Mouse (Mus musculus): ENCODE measurements around the gene Gm10961.

The Gm10961 gene

DNA sequence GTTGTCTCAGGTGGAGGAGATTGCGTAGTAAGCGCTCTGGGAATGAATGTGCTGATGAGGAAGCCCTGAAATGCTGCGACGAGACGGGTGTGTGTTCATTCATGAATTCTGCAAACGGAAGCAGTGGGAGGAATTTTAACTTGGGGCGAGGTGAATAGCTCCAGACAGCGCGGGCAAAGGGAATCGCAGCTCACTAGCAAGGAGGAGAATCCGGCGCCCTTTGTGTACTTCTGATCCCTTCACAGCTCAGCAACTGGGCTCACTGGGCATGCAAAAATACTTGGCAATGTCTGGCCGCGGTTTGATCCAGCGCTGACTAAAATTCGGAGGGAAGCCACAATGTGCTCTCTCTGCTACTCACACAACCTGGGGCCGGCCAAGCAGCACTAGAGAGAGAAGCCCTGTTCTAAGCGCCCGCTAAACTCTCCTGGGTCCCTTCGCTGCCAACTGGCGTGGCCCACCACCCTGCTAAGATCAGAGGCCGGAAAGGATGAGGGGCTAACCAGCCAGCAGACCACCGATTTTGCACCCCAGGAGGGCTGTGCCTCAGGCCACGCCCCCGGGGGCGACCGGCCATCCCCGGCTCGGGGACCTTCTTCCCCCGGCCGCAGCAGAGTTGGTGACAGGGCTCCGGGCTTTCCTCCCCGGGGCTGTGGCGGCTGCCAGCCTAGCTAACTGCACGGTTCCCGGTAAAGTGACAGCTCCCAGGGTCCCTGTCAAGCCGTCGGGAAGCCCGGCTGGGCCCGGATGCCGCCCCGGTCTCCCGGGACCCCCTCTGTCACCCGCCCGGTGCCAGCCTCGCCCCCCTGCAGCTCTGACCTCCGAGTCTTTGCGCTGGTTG lies at the start of gene Gm10961:
Gm10961 (plus strand) TSS at position 641 of the 841 bp plus-strand sequence.
- DNase-seq, result peak; percentile 31

DNA sequence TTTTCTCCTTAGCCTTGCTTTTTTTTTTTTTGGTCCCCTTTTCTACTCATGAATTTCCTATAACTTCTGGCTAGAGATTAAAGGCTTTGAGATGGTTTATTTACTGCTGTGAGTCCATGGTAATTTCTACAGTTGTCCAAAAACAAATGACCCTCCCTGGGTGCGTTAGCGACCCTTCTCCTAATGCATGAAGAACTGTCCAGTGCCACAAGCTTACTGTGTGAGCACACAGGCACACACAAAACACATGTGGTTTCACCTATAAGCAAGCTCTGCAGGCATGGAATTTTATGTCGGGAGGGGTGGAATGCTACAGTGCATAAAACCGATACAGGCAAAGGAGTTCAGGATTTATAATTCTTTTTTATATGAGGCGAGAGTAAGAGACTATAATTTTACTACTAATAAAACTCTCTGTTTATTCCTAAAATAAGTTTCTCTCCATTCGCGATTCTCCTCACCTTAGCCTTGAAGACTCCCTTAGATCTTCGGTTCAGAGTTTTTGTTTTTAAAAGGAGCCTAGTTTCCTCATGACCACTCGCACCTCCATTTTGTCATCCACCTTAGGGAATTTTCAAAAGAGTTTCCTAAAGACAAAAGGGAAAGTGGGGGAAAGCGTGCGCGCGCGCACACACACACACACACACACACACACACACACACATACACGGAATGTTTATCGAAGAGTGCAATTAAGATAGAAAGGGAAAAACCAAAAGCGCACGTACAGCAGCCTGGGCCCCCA lies 48.8 kb upstream of the Gm10961 start:
- peak; percentile 1 for DNase-seq

DNA sequence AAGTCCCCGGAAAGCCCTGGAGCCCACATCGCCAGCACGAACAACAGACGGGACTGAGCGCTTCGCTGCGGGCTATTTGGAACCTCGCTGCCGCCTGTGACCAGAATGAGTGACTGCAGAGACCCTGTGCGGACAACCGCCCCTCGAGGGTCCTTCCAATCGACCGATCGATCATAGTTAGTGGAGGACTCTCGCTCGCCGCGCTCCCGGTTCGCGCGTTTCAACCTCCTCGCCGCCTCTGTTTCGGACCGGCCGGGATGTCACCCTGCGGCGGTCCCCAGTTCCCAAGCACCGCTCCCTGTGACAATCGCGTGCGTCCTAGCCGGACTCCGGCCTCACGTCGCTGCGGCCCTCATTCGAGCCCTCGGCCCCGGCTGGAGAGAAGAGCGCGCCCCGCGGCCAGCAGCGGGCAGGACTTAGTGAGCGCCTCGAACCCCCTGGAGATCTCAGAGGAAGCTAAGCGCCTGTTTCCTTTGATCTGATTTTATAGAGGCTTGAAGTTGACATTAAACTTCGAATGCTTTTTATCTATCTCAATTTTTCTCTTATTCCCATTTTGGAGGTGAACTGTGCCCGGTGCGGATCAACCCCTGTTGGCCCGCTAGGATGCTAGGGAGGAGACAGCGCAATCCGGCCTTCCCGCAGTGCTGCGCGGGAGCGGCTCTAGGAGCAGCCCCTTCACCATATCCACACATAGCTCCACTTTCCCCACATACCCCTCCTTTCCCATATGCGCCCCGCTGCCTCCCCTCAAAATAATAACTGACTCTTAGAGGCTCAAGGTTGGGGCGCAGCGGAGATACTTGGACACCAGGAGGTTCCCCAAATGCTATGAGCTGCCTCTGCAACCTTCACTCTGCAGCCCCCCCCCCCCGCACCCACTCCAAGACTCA lies 48.0 kb upstream of the Gm10961 start:
- peak; percentile 4 for DNase-seq

DNA sequence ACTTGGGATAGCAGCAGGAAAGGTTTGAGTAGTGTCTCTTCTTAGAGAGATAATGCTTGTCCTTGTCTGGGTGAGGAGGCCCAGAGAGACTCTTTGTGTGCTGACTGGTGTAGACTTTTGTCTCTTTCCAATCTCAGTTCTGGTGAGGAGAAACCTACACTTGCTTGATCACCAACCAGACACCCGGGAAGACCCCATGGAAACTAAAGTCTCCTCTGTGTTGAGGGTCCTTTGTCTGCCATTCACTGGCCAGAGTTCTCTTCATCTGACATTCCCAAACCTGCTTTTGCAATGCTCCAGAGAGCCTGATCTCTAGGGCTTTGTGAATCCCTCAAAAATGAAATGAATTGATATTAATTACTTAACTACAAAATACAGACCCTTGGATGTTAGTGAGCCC lies 47.2 kb upstream of the Gm10961 start:
- DNase-seq, result no peak

DNA sequence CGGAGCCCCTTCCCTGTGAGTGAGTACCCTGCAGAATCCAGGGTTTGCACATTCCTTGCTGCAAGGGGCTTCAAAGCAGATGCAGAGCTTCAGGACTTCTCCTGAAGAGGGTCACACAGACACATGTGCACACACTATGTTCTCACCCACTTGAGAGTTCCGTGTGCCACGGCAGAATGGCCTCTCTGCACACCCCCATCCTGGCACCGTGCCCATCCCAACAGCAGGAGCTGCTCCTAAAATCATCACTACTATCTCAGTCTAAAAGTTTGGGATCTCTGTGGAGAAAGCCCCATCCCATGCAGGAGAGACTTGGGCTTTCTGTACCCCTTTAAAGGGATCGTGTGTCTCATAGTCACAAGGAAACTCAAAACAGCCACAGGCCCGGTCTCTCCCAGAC lies 44.6 kb upstream of the Gm10961 start:
- no peak for DNase-seq

DNA sequence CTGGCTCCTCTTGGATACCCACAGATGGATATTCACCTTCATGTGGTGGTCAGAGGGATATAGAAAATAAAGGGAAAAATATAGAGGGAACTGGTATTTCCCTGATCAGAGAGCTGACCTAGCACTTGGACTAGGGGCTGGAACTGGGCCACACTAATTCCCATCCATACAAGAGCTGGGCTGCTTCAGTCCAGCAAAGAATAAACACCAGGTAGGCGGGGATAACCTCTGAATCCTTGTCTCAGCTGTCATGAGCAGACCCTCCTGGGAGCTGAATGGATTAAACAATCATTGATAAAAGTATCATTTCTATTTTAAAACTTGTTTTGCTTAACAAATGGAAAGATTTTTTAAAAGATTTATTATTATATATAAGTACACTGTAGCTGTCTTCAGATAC lies 39.5 kb upstream of the Gm10961 start:
- DNase-seq, result no peak

GRCm38 (mm10) chr3:107593632-107594031 lies 37.5 kb upstream of the Gm10961 start:
- DNase-seq, result no peak

- no peak for DNase-seq
Measured at GRCm38 (mm10) chr3:107594662-107595263, 36.4 kb upstream of the Gm10961 start, which contains the start of gene Alx3. Gene Alx3, plus strand, starts transcription at chr3:107595031.

- DNase-seq, result no peak
Measured at GRCm38 (mm10) chr3:107595264-107595937, 35.7 kb upstream of the Gm10961 start.

DNA sequence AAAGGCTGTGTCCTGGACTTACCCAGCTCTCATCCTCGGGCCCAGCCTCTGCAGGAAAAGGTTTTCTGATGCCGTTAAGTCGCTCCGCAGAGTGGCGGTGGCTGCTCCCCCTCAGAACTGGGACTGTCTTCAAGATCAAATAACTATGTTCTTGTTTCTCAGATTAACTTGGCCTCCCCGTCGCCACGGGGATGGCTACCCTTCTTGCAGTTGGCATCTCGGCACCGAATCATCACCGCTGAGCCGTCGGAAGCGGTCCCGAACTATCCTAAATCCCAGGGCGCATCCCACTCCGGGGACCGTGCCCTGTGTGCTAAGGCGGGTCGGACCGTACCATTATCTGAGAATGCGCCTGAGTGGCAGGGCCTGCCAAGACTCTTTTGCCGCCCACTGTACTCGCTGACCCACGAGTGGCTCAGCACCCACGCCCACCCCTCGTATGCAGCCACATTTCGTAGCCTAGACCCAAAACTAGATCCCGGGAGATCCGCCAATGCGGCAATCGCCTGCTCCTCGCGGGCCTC lies 35.1 kb upstream of the Gm10961 start:
- DNase-seq, result no peak

GRCm38 (mm10) chr3:107596559-107596958 lies 34.6 kb upstream of the Gm10961 start:
- no peak for DNase-seq

DNA sequence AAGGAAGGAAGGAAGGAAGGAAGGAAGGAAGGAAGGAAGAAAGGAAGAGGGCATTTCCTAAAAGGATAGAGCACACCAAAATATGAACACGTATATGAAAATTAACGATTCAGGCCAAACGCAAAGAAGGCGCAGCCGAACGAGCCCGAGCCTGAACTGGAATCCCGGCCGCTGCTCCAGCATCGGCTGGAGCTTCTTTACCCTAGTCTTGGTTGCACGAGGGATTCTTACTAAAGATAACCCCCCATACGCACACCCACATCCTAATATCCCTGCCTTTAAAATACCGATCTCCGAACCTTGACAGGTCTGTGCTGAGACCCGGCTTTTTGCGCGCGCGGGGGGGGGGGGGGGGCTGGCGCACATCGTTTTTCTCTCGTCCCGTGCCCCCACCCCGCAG lies 34.0 kb upstream of the Gm10961 start:
- no peak for DNase-seq

GRCm38 (mm10) chr3:107597586-107598389 lies 33.3 kb upstream of the Gm10961 start:
- no peak for DNase-seq

GRCm38 (mm10) chr3:107600127-107600526 lies 31.0 kb upstream of the Gm10961 start:
- no peak for DNase-seq

GRCm38 (mm10) chr3:107605304-107605703 lies 25.8 kb upstream of the Gm10961 start:
- peak; percentile 58 for DNase-seq

DNA sequence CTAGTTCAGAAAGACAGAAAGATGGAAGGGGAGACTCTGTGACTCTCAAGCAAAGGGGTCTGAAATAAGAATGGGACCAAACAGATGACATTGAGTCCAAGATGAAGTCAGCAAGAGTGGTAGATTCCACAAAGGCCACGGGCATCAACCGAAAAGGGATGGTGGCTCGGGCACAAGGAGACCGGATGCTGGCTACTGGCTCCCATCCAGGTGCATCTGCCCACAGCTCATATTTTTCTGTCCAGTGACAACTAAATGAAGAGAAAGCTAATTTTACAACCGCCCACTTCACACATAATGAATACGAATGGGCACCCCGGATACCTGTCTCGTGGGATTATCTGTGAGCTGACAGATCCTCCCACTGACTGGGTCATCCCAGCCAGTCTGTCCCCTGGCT lies 23.9 kb upstream of the Gm10961 start:
- DNase-seq, result no peak

GRCm38 (mm10) chr3:107608808-107609207 lies 22.3 kb upstream of the Gm10961 start:
- no peak for DNase-seq

- no peak for DNase-seq
Measured at GRCm38 (mm10) chr3:107609376-107609775, 21.7 kb upstream of the Gm10961 start.

GRCm38 (mm10) chr3:107611394-107611793 lies 19.7 kb upstream of the Gm10961 start:
- no peak for DNase-seq

GRCm38 (mm10) chr3:107612902-107613525 lies 18.1 kb upstream of the Gm10961 start:
- DNase-seq, result peak; percentile 70
